Mouse (Mus musculus): ENCODE measurements around the gene Snrpa1. TPM values are rescaled to one million over a fixed set of nuclear protein-coding genes. Genes with fewer than 3 reads are reported as not detected.

Gene Snrpa1
- polyA plus RNA-seq, 1 experiment from 2014 or later: 47.6 TPM

GRCm38 (mm10) chr7:66088077-66088476 lies 29.3 kb downstream of the Snrpa1 start:
- ATAC-seq (no peak), DNase-seq (no peak)
- no peak for TF ChIP-seq EP300 (IDR thresholded peaks at IDR 0.05; ENCODE audit: low read depth)
- TF ChIP-seq CTCF (IDR thresholded peaks at IDR 0.05; ENCODE audit: low read depth): no peak
- H3K4me1 ChIP-seq (ENCODE audit: insufficient read depth): no peaks in the 10 kb centered on the region
- WGBS (ENCODE audit: insufficient replicate concordance): 80% methylated on average over 2 of the region's 2 CpGs
- no peaks in the 10 kb centered on the region for H3K27me3 ChIP-seq (ENCODE audit: insufficient read depth, low read length)
- H3K4me2 ChIP-seq (ENCODE audit: low read depth, low read length): no peak overlapping the region
- H3K4me3 ChIP-seq (ENCODE audit: low read depth, low read length): no peak overlapping the region
- no peaks in the 10 kb centered on the region for H3K9me3 ChIP-seq (ENCODE audit: low read length)
- H3K36me3 ChIP-seq (replicated peaks; ENCODE audit: insufficient read depth, low read length): peaks cover 60% of the 10 kb centered on the region
- no peak overlapping the region for H3K9ac ChIP-seq (replicated peaks)
- no peak overlapping the region for H3K27ac ChIP-seq (ENCODE audit: low read depth)

DNA sequence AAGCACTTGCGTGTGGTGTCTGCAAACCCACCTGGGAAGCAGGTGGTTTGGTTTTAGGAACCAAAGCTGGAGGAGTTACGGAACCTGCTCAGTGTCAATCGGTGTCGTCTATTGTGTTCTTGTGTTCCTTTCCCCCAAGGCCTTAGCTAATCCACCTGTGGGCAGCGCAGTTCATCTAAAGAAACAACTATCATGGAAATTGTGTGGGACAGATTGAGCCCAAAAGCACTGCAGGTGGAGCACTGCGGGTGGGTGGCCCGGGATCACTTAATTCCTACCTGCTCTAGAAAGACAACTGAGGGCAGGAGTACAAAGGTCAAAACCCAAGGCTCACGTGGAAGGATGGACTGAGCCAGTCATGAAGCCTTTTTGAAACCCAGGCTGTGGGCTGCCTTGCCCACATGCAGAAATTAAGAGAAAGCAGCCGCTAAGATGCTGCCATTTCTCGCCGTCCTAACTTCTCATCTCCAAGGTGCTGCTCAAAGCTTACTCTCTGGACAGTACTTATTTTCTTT lies 31.9 kb downstream of the Snrpa1 start:
- no peaks in the 10 kb centered on the region for H3K27me3 ChIP-seq (ENCODE audit: insufficient read depth, low read length)
- no peak overlapping the region for H3K9ac ChIP-seq (replicated peaks)
- H3K4me3 ChIP-seq (ENCODE audit: low read depth, low read length): no peak overlapping the region
- no peak for DNase-seq
- TF ChIP-seq EP300 (IDR thresholded peaks at IDR 0.05; ENCODE audit: low read depth): no peak
- TF ChIP-seq CTCF (IDR thresholded peaks at IDR 0.05; ENCODE audit: low read depth): no peak
- no peaks in the 10 kb centered on the region for H3K9me3 ChIP-seq (ENCODE audit: low read length)
- no peak for ATAC-seq
- H3K4me2 ChIP-seq (ENCODE audit: low read depth, low read length): no peak overlapping the region
- no peaks in the 10 kb centered on the region for H3K4me1 ChIP-seq (ENCODE audit: insufficient read depth)
- WGBS (ENCODE audit: insufficient replicate concordance): 85% methylated on average over 11 of the region's 11 CpGs
- peaks cover 41% of the 10 kb centered on the region for H3K36me3 ChIP-seq (replicated peaks; ENCODE audit: insufficient read depth, low read length)
- no peak overlapping the region for H3K27ac ChIP-seq (ENCODE audit: low read depth)

DNA sequence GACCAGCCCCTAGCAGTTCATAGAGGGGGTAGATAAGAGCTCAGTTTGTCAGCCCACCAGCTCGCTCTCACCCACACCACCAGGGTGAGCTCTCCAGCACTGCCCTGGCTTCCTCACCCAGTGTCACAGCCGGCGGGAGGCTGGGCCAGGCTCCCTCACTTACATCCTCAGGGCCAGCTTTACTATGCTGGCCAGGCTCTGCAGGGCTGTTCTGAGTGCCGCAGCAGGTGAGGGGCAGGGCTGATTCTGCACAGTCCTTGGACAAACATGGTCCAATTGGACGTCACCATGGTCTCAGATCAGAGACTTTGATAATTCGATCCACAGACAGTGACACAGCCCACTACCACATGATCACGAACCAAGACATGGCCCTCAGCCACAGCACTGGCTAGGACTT lies 32.8 kb downstream of the Snrpa1 start:
- Histone ChIP-seq H3K27ac (ENCODE audit: low read depth) (no peak overlapping the region), H3K9ac (replicated peaks) (no peak overlapping the region), H3K27me3 (ENCODE audit: insufficient read depth, low read length) (no peaks in the 10 kb centered on the region), H3K4me2 (ENCODE audit: low read depth, low read length) (no peak overlapping the region), H3K4me1 (ENCODE audit: insufficient read depth) (no peaks in the 10 kb centered on the region), H3K9me3 (ENCODE audit: low read length) (no peaks in the 10 kb centered on the region), H3K4me3 (ENCODE audit: low read depth, low read length) (no peak overlapping the region), H3K36me3 (replicated peaks; ENCODE audit: insufficient read depth, low read length) (peaks cover 35% of the 10 kb centered on the region)
- ATAC-seq: no peak; the same call in 1 of the 2 replicates
- no peak for DNase-seq
- no peak for TF ChIP-seq CTCF (IDR thresholded peaks at IDR 0.05; ENCODE audit: low read depth)
- TF ChIP-seq EP300 (IDR thresholded peaks at IDR 0.05; ENCODE audit: low read depth): no peak
- WGBS (ENCODE audit: insufficient replicate concordance): 73% methylated on average over 7 of the region's 7 CpGs

DNA sequence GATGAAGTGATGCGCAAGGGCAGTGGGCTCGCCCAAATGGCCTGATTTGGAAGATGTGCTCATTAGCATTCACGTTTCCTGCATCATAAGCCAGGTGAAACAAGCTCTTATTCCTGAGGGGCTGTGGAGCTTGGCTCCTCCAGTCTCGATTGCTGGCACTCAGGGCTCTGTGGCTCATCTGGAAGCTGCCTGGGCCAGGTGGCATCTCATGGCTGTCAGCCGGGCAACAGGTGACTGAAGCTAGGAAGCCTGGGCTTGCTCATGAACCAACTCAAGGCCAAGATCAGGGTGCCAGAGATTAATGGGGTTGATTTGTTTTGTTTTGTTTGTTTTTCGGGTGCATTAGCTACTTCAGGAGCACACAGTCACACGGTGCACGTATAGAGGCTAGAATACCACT lies 33.9 kb downstream of the Snrpa1 start:
- WGBS (ENCODE audit: insufficient replicate concordance): 79% methylated on average over 8 of the region's 8 CpGs
- peaks cover 25% of the 10 kb centered on the region for H3K36me3 ChIP-seq (replicated peaks; ENCODE audit: insufficient read depth, low read length)
- H3K27ac ChIP-seq (ENCODE audit: low read depth): no peak overlapping the region
- no peak for DNase-seq
- H3K4me2 ChIP-seq (ENCODE audit: low read depth, low read length): no peak overlapping the region
- no peaks in the 10 kb centered on the region for H3K4me1 ChIP-seq (ENCODE audit: insufficient read depth)
- H3K9me3 ChIP-seq (ENCODE audit: low read length): no peaks in the 10 kb centered on the region
- H3K27me3 ChIP-seq (ENCODE audit: insufficient read depth, low read length): no peaks in the 10 kb centered on the region
- ATAC-seq: no peak
- no peak overlapping the region for H3K4me3 ChIP-seq (ENCODE audit: low read depth, low read length)
- TF ChIP-seq EP300 (IDR thresholded peaks at IDR 0.05; ENCODE audit: low read depth) (no peak), CTCF (IDR thresholded peaks at IDR 0.05; ENCODE audit: low read depth) (no peak)
- no peak overlapping the region for H3K9ac ChIP-seq (replicated peaks)

DNA sequence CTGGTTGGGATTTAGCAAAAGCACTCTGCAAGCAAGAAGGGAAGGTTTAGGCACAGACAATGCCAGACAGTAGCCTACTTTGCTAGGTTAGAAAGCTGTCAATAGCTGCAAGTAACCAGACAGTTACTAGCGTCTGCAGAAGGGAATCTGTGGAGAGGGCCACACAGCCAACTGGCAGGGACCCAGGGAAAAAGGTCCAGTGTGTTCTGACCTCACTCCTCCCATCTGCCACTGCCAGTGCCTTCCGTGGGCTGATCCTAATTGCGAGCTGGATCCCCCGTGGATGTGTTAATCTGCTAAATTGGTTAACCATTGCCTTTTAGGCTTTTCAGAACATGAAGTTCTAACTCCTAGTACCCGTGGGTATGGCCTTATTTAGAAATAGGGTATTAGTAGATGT lies 35.3 kb downstream of the Snrpa1 start:
- no peak for TF ChIP-seq EP300 (IDR thresholded peaks at IDR 0.05; ENCODE audit: low read depth)
- TF ChIP-seq CTCF (IDR thresholded peaks at IDR 0.05; ENCODE audit: low read depth): no peak
- no peak overlapping the region for H3K4me3 ChIP-seq (ENCODE audit: low read depth, low read length)
- ATAC-seq (no peak), DNase-seq (no peak)
- no peak overlapping the region for H3K9ac ChIP-seq (replicated peaks)
- H3K27ac ChIP-seq (ENCODE audit: low read depth): no peak overlapping the region
- no peak overlapping the region for H3K4me2 ChIP-seq (ENCODE audit: low read depth, low read length)
- peaks cover 12% of the 10 kb centered on the region for H3K36me3 ChIP-seq (replicated peaks; ENCODE audit: insufficient read depth, low read length)
- H3K9me3 ChIP-seq (ENCODE audit: low read length): no peaks in the 10 kb centered on the region
- no peaks in the 10 kb centered on the region for H3K4me1 ChIP-seq (ENCODE audit: insufficient read depth)
- 75% methylated on average over 5 of the region's 5 CpGs for WGBS (ENCODE audit: insufficient replicate concordance)
- no peaks in the 10 kb centered on the region for H3K27me3 ChIP-seq (ENCODE audit: insufficient read depth, low read length)

DNA sequence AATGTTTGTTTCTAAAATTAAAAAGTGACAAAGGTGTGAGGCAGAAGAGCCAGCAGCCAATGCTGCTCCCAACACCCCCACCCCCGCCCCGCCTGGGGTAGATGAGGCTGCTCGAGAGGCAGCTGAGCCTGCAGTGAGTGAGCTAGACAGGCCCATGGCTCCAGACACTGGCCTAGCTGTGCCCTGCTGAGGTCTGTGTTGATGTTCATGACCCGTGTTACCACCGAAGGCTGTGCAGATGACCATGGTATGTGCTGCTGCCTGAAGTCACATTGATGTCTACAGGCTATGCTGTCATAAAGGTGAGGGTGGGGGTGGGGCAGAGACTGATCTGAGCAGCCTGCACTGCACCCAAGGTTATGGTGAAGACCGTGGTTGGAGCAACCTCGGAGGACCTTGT lies 40.0 kb downstream of the Snrpa1 start:
- Histone ChIP-seq H3K36me3 (replicated peaks; ENCODE audit: insufficient read depth, low read length) (no peaks in the 10 kb centered on the region), H3K27me3 (ENCODE audit: insufficient read depth, low read length) (no peaks in the 10 kb centered on the region; the same call in 1 of the 2 replicates), H3K27ac (ENCODE audit: low read depth) (no peak overlapping the region), H3K4me2 (ENCODE audit: low read depth, low read length) (no peak overlapping the region), H3K4me3 (ENCODE audit: low read depth, low read length) (no peak overlapping the region), H3K9me3 (ENCODE audit: low read length) (no peaks in the 10 kb centered on the region), H3K4me1 (ENCODE audit: insufficient read depth) (no peaks in the 10 kb centered on the region), H3K9ac (replicated peaks) (no peak overlapping the region)
- no peak for DNase-seq
- TF ChIP-seq CTCF (IDR thresholded peaks at IDR 0.05; ENCODE audit: low read depth) (no peak), EP300 (IDR thresholded peaks at IDR 0.05; ENCODE audit: low read depth) (no peak)
- ATAC-seq: no peak
- 73% methylated on average over 7 of the region's 7 CpGs for WGBS (ENCODE audit: insufficient replicate concordance)

DNA sequence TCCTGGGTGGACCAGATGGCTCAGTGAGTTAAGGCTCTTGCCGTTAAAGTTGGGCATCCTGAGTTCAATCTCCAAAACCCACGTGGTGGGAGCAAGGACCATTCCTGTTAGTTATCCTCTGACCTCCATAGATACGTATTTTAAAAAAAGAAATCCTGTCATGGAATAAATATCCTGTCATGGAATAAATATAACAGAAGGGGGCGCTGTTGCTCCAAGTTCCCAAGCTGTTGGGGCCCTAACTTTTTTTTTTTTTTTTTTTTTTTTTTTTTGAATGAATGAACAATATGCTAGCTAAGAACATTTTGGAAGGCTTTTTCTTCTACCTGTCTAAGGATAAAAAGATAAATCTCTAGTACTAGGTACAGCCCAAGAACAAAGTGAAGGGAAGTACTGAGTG lies 43.1 kb downstream of the Snrpa1 start:
- 0 out of 2 replicates have a peak, but pooled peaks have one; percentile 15 for TF ChIP-seq EP300 (IDR thresholded peaks at IDR 0.05; ENCODE audit: low read depth)
- peak; percentile 76 for TF ChIP-seq CTCF (IDR thresholded peaks at IDR 0.05; ENCODE audit: low read depth)
- DNase-seq (no peak), ATAC-seq (no peak)
- H3K9me3 ChIP-seq (ENCODE audit: low read length): no peaks in the 10 kb centered on the region
- H3K9ac ChIP-seq (replicated peaks): no peak overlapping the region
- WGBS (ENCODE audit: insufficient replicate concordance): 3% methylated on average over 4 of the region's 4 CpGs
- no peak overlapping the region for H3K4me3 ChIP-seq (ENCODE audit: low read depth, low read length)
- H3K4me2 ChIP-seq (ENCODE audit: low read depth, low read length): no peak overlapping the region
- no peaks in the 10 kb centered on the region for H3K4me1 ChIP-seq (ENCODE audit: insufficient read depth)
- H3K27me3 ChIP-seq (ENCODE audit: insufficient read depth, low read length): no peaks in the 10 kb centered on the region; the same call in 1 of the 2 replicates
- H3K27ac ChIP-seq (ENCODE audit: low read depth): no peak overlapping the region
- H3K36me3 ChIP-seq (replicated peaks; ENCODE audit: insufficient read depth, low read length): no peaks in the 10 kb centered on the region
